Mouse (Mus musculus) stomach, embryonic 16.5 days (tissue): ENCODE measurements around the gene Runx1. TPM values are rescaled to one million over a fixed set of nuclear protein-coding genes. Genes with fewer than 3 reads are reported as not detected.
A peak's percentile ranks its signal among the peaks of the same experiment; 100 is the strongest.

ENCODE experiments used
- ATAC-seq: fragments of 200-750 bp; cut with Nextera tagmentation; 2 replicates; pipeline ENCODE4 v1.8.0; 2017; ENCODE audit warnings: moderate number of reproducible peaks, moderate TSS enrichment; ENCODE audit not compliant: insufficient read depth, low FRiP score
- H3K27ac ChIP-seq: fragments of 300-500 bp; sonication (generic); 2 replicates; pipeline ENCODE4 v1.5.1; 2014; ENCODE audit warnings: low read length
- H3K27me3 ChIP-seq: fragments of 300-500 bp; sonication (generic); 2 replicates; pipeline ENCODE4 v1.6.1; 2014; ENCODE audit warnings: low read length, control low read depth, mixed read lengths; ENCODE audit not compliant: control insufficient read depth, insufficient read depth
- H3K36me3 ChIP-seq: fragments of 300-500 bp; sonication (generic); 2 replicates; pipeline ENCODE4 v1.6.1; 2014; ENCODE audit warnings: low read length; ENCODE audit not compliant: control insufficient read depth, insufficient read depth
- H3K4me1 ChIP-seq: fragments of 300-500 bp; sonication (generic); 2 replicates; pipeline ENCODE4 v1.6.1; 2014; ENCODE audit warnings: low read length, control low read depth, mixed read lengths; ENCODE audit not compliant: control insufficient read depth, insufficient read depth
- H3K4me2 ChIP-seq: fragments of 300-500 bp; sonication (generic); 2 replicates; pipeline ENCODE4 v1.6.1; 2014; ENCODE audit warnings: low read depth, low read length, mixed read lengths
- H3K4me3 ChIP-seq: fragments of 300-500 bp; sonication (generic); replicated peaks from 2 replicates; pipeline ENCODE4 v1.5.1; 2014; ENCODE audit warnings: mild to moderate bottlenecking, low read length
- H3K9ac ChIP-seq: fragments of 300-500 bp; sonication (generic); 2 replicates; pipeline ENCODE4 v1.6.1; 2014; ENCODE audit warnings: low read length
- H3K9me3 ChIP-seq: fragments of 300-500 bp; sonication (generic); replicated peaks from 2 replicates; pipeline ENCODE4 v1.6.1; 2016; ENCODE audit warnings: low read length, control low read depth; ENCODE audit not compliant: control insufficient read depth
- WGBS: fragments of 180-500 bp; shearing (Covaris S2); extraction: QIAGEN DNeasy Blood & Tissue Kit; methylation state at CpG from one replicate; pipeline ENCODE4 v1.1.7; 2014; 5-methylcytosine and 5-hydroxymethylcytosine counted together
- polyA plus RNA-seq: library from polyadenylated mRNA; unstranded; fragments of >200 nt; fragmentation: Nextera tagmentation; extraction: Ambion mirVana; gene quantifications from 2 replicates; pipeline ENCODE4 v1.2.1, GENCODE M21; 2015

Runx1 gene
- polyA plus RNA-seq, 1 experiment from 2014 or later, result 9.6 TPM

DNA sequence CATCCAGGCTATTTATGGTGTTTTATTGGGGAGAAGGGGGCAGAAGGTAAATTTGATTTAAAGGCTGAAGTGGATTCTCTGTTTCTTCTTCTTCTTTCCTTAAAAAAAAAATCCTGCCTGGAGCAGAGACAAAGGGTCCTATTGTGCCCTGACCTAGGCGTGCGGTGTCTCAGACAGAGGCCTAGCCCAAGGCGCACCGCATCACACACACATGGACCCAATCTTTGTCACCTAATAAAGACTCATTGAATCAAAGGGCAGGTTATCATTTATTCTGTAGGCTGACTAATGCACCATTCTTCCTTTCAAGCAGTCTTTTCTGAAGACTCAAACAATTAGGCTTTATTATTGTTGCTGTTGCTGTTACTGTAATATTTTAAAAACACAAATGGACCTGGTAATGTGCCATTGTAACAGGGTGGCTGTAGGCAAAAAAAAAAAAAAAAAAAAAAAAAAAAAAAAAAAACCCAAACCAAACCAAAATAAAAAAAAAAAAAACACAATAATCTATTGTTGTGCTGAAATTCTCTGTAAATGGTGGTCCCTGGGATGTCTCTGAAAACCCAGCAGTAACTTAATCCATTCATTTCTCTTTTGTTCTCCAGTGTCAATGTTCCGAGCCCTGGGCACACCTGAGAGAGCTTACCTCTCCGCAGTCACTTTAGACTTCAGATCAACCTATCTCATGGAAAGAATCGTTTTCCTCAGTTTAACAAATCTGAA, 86.7 kb downstream of the Runx1 start:
- WGBS, result 86% methylated on average over 7 of the region's 7 CpGs
- H3K9ac ChIP-seq, result no peak overlapping the region

GRCm38 (mm10) chr16:92738476-92739010, 87.4 kb downstream of the Runx1 start:
- Histone ChIP-seq H3K27ac (no peak overlapping the region), H3K4me3 (no peak overlapping the region), H3K36me3 (no peaks in the 10 kb centered on the region), H3K9me3 (no peaks in the 10 kb centered on the region), H3K4me1 (no peaks in the 10 kb centered on the region), H3K9ac (no peak overlapping the region), H3K27me3 (no peaks in the 10 kb centered on the region), H3K4me2 (no peak overlapping the region)
- no peak for ATAC-seq
- WGBS, result 74% methylated on average over 11 of the region's 11 CpGs

More for the DNA sequence above, 86.7 kb downstream of the Runx1 start:
- H3K4me3 ChIP-seq, result no peak overlapping the region
- H3K27me3 ChIP-seq, result no peaks in the 10 kb centered on the region
- H3K9me3 ChIP-seq, result no peaks in the 10 kb centered on the region
- no peak for ATAC-seq
- no peaks in the 10 kb centered on the region for H3K4me1 ChIP-seq
- no peak overlapping the region for H3K4me2 ChIP-seq
- H3K36me3 ChIP-seq, result no peaks in the 10 kb centered on the region
- H3K27ac ChIP-seq, result no peak overlapping the region

DNA sequence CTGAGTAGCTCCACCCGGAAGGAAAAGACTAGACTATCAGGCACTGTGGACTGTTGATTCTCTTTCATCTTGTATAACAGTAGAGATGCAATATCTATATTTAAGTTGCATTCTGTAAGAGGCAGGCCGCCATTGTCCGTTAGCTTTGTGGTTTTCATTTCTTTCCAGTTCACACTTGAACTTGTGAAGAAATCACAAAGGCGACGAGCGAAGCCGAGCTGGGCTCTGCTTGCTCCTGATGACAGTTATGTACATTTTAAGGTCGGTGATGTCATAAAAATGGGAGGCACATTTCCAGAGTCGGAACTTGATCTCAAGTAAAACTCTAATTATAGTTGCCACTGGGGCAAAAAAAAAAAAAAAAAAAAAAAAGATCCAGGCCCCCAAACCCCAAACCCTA, 99.1 kb downstream of the Runx1 start:
- WGBS, result 83% methylated on average over 9 of the region's 9 CpGs
- no peaks in the 10 kb centered on the region for H3K36me3 ChIP-seq
- no peak overlapping the region for H3K9ac ChIP-seq
- no peak overlapping the region for H3K4me3 ChIP-seq
- H3K27ac ChIP-seq, result no peak overlapping the region
- no peaks in the 10 kb centered on the region for H3K27me3 ChIP-seq
- no peaks in the 10 kb centered on the region for H3K4me1 ChIP-seq
- no peak overlapping the region for H3K4me2 ChIP-seq
- no peak for ATAC-seq
- no peaks in the 10 kb centered on the region for H3K9me3 ChIP-seq

DNA sequence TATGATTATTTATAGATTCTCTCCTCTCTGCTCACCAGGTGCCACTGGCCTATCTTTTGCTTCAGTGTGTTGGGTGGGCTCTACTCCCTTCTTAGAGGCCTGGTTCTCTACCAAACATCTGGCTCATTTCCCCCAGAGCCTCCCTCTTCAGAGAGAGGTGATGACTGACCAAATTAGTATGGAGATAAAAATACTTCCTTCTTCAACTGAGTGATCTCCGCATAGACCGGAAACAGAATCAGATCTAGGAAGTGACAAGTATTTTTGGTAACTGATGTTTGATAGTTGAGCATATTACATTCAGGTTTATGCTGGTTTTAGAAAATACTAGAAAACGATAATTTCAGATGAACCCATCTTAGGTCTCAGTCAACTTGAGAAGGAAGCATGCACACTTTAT, 101.4 kb downstream of the Runx1 start:
- Histone ChIP-seq H3K4me3 (no peak overlapping the region), H3K36me3 (no peaks in the 10 kb centered on the region), H3K9ac (no peak overlapping the region), H3K4me2 (no peak overlapping the region), H3K9me3 (no peaks in the 10 kb centered on the region), H3K4me1 (no peaks in the 10 kb centered on the region), H3K27ac (no peak overlapping the region), H3K27me3 (no peaks in the 10 kb centered on the region)
- 80% methylated on average over 3 of the region's 3 CpGs for WGBS
- ATAC-seq, result no peak

- no peaks in the 10 kb centered on the region for H3K27me3 ChIP-seq
- WGBS, result 60% methylated on average over 10 of the region's 10 CpGs
- H3K4me2 ChIP-seq, result no peak overlapping the region
- no peaks in the 10 kb centered on the region for H3K4me1 ChIP-seq
- no peak overlapping the region for H3K9ac ChIP-seq
- no peak overlapping the region for H3K4me3 ChIP-seq
- no peaks in the 10 kb centered on the region for H3K9me3 ChIP-seq
- no peak for ATAC-seq
- no peak overlapping the region for H3K27ac ChIP-seq
- H3K36me3 ChIP-seq, result no peaks in the 10 kb centered on the region
Measured at GRCm38 (mm10) chr16:92720678-92721077, 105.3 kb downstream of the Runx1 start.

DNA sequence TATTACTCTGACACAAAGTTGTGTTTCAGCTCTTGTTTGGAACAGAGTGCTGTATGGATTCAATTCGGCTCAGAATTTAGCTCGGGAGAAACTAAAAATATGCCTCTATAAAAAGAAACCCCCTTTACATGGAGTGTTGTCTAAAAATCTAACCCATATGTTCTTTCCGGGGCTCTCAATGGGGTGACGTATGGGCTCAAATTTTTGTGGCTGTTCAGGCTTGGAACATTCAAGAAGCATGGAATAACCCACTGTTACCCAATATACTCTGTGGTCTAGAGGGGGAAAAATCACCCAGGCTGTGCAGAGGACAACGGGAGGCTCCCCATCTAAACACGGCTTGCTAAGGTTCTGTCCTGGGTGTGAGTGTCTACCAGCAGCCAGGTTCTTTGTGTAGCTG, 106.2 kb downstream of the Runx1 start:
- Histone ChIP-seq H3K4me3 (no peak overlapping the region), H3K9ac (no peak overlapping the region)
- WGBS, result 70% methylated on average over 6 of the region's 6 CpGs

DNA sequence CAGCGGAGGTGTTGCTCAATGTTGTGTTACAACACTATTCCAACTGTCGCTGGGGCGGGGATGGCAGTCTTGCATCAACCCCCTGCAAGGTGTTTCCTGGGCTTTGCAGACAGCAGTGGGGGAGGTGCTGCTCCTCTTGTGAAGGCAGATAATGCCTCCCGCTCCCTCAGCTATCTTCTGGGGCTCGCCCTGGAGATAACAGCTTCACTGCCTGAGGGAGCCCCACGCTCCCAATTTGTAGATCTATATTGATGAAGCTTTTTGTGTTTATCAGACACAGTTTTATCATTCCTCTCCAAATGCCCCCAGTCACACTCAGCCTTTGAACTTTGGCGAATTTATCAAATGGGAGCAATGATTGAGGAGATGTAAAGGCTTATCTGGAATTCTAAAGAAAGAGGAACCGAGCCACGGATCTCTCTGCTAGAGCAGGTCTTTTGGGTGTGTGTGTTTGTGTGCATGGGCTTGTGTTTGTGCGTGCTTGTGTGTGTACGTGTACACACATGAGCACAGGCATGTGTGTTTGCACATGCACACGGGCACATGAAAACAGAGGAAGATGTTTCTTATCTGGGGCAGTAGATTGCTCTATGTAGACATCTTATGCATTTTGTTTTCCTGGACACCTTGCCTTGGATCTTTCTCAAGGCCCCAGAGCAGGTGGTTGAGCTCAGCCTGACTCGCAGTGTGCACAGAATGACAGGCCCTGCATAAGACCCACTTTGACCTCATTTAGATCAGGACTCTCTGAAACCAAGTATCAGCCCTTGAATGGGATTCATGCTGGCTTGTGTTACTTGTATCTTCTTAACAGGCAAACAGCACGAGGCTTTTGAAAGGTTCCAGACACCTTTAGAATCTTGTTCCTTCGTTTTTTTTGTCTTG, 110.1 kb downstream of the Runx1 start:
- Histone ChIP-seq H3K4me2 (no peak overlapping the region), H3K4me1 (no peaks in the 10 kb centered on the region), H3K4me3 (no peak overlapping the region), H3K27ac (no peak overlapping the region), H3K36me3 (no peaks in the 10 kb centered on the region), H3K27me3 (no peaks in the 10 kb centered on the region), H3K9ac (no peak overlapping the region), H3K9me3 (no peaks in the 10 kb centered on the region)
- ATAC-seq, result peak; percentile 40; the same call in 1 of the 2 replicates
- 27% methylated on average over 15 of the region's 15 CpGs for WGBS

More for the DNA sequence above, 106.2 kb downstream of the Runx1 start:
- no peaks in the 10 kb centered on the region for H3K4me1 ChIP-seq
- H3K27ac ChIP-seq, result no peak overlapping the region
- no peaks in the 10 kb centered on the region for H3K9me3 ChIP-seq
- H3K36me3 ChIP-seq, result no peaks in the 10 kb centered on the region
- no peak for ATAC-seq
- no peak overlapping the region for H3K4me2 ChIP-seq
- no peaks in the 10 kb centered on the region for H3K27me3 ChIP-seq

- Histone ChIP-seq H3K27ac (no peak overlapping the region), H3K9me3 (no peaks in the 10 kb centered on the region), H3K4me1 (peaks cover 10% of the 10 kb centered on the region; the same call in 1 of the 2 replicates), H3K27me3 (no peaks in the 10 kb centered on the region), H3K4me3 (no peak overlapping the region), H3K4me2 (no peak overlapping the region), H3K36me3 (no peaks in the 10 kb centered on the region), H3K9ac (no peak overlapping the region)
- 55% methylated on average over 1 of the region's 1 CpGs for WGBS
- no peak for ATAC-seq
Measured at GRCm38 (mm10) chr16:92710161-92710560, 115.8 kb downstream of the Runx1 start.

DNA sequence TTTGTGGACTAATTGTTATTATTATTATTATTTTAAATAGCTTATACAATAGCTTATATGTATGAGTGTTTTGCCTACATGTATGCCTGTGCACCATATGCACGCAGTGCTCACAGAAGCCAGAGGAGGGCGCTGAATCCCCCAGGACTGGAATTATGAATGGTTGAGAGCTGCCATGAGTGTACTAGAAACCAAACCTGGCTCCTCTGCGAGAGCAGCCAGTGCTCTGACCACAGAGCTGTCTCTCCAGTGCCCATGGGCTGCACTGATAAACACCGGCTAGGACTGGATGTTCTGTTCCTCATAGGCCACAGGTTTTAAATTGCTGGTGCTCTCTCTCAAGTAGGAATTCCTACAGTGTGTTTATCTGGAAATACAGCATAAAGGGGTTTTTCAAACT, 117.2 kb downstream of the Runx1 start:
- H3K27ac ChIP-seq, result no peak overlapping the region
- H3K4me1 ChIP-seq, result peaks cover 10% of the 10 kb centered on the region; the same call in 1 of the 2 replicates
- no peaks in the 10 kb centered on the region for H3K36me3 ChIP-seq
- ATAC-seq, result no peak
- 0 out of 2 replicates have a peak, but pooled peaks cover 3% of the 10 kb centered on the region for H3K27me3 ChIP-seq
- H3K9ac ChIP-seq, result no peak overlapping the region
- H3K4me2 ChIP-seq, result no peak overlapping the region
- WGBS, result 67% methylated on average over 4 of the region's 4 CpGs
- no peak overlapping the region for H3K4me3 ChIP-seq
- no peaks in the 10 kb centered on the region for H3K9me3 ChIP-seq
